Mouse (Mus musculus) bone marrow macrophage, adult 2 months (primary cell): ENCODE data around the gene Atrip.

ENCODE experiments used
- CTCF ChIP-seq: IDR thresholded peaks from 2 replicates; pipeline ENCODE4 v1.5.1; 2012; ENCODE audit warnings: low read depth, mild to moderate bottlenecking, low read length, moderate library complexity
- POLR2A ChIP-seq: IDR thresholded peaks from 2 replicates; pipeline ENCODE4 v1.6.1; 2012; ENCODE audit warnings: mild to moderate bottlenecking, low read depth, low read length, borderline replicate concordance

DNA sequence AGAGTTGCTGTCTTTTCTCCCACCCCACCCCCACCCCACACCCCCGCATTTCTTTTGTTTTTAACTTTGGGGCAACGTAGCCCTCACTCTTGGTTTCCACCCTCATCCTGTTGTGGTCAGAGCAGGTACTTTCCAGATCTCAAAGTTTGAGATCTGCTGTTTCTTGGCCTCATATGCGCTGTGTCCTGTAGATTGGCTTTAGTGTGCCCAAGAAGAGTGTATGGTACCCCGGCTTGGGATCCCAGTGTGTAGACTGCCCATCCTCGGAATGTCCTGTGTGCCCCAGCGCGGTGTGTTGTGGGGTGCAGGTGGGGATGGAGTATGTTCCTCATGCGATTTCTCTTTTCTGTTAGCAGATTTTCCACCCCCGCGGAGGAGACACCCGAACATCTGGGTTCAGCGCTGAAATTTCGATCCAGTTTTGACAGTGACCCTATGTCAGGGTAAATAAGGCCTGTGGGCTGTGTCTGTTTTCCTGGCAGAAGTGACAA lies 22.9 kb downstream of the Atrip start:
- TF ChIP-seq POLR2A (no peak), CTCF (no peak)
